Mouse (Mus musculus) heart, adult 2 months (tissue): ENCODE measurements around the gene Rnf4. TPM values are rescaled to one million over a fixed set of nuclear protein-coding genes. Genes with fewer than 3 reads are reported as not detected.

Source experiments
- DNase-seq, 2 experiments: peaks; one replicate each; pipeline ENCODE4 v3.0.0; 2021
- H3K27ac ChIP-seq: fragments of 200-600 bp; 2 replicates; pipeline ENCODE4 v1.8.1; 2022
- H3K27me3 ChIP-seq: fragments of 200-500 bp; 2 replicates; pipeline ENCODE4 v1.6.1; 2012; ENCODE audit warnings: mild to moderate bottlenecking, low read length, inconsistent platforms, mixed read lengths; ENCODE audit not compliant: control insufficient read depth, insufficient read depth
- H3K36me3 ChIP-seq: fragments of 200-500 bp; 2 replicates; pipeline ENCODE4 v1.6.1; 2012; ENCODE audit warnings: low read length, inconsistent platforms; ENCODE audit not compliant: control insufficient read depth, insufficient read depth
- H3K4me1 ChIP-seq: fragments of 200-500 bp; 2 replicates; pipeline ENCODE4 v1.6.1; 2011; ENCODE audit warnings: low read length; ENCODE audit not compliant: control insufficient read depth, insufficient read depth
- H3K4me3 ChIP-seq: fragments of 200-600 bp; 2 replicates; pipeline ENCODE4 v1.8.1; 2022
- H3K79me2 ChIP-seq: fragments of 200-500 bp; replicated peaks from 2 replicates; pipeline ENCODE4 v1.6.1; 2012; ENCODE audit warnings: mild to moderate bottlenecking, inconsistent platforms, low read length, moderate library complexity, mixed read lengths; ENCODE audit not compliant: control insufficient read depth, insufficient read depth
- H3K9ac ChIP-seq: fragments of 200-500 bp; 2 replicates; pipeline ENCODE4 v1.6.1; 2012; ENCODE audit warnings: low read depth, mild to moderate bottlenecking, control low read depth, inconsistent platforms, low read length, mixed read lengths
- CTCF ChIP-seq: fragments of 200-600 bp; IDR thresholded peaks from 2 replicates; pipeline ENCODE4 v1.8.1; 2022; ENCODE audit warnings: antibody characterized with exemption, mild to moderate bottlenecking, moderate library complexity
- EP300 ChIP-seq: fragments of 200-500 bp; IDR thresholded peaks from 2 replicates; pipeline ENCODE4 v1.6.1; 2011; ENCODE audit warnings: low read depth, low read length, control low read depth; ENCODE audit not compliant: insufficient read depth
- POLR2A ChIP-seq: fragments of 200-500 bp; IDR thresholded peaks from 2 replicates; pipeline ENCODE4 v1.6.1; 2011; ENCODE audit warnings: mild to moderate bottlenecking, low read depth, low read length, control low read depth; ENCODE audit not compliant: insufficient read depth
- WGBS: fragments of 180-500 bp; shearing (Covaris S2); methylation state at CpG from one replicate; pipeline ENCODE4 v1.1.7; 2018; 5-methylcytosine and 5-hydroxymethylcytosine counted together
- intact Hi-C: fragments of 180-260 bp; cut with DNase I; formaldehyde crosslinking; loops from one replicate; pipeline ENCODE4 v1.15.1; 2025
- polyA plus RNA-seq: library from polyadenylated mRNA; depleted of rRNA; stranded (reverse); fragments of >200 nt; gene quantifications from 2 replicates; pipeline ENCODE4 v1.2.3, GENCODE M21; 2012
- total RNA-seq, 2 experiments: library from RNA; stranded (reverse); gene quantifications; 2 replicates each; pipeline ENCODE4 v1.2.3; 2021

The Rnf4 gene
- total and polyA plus RNA-seq, 3 experiments, result 27.2 to 31.5 (median 30.9) TPM

- 67% methylated on average over 7 of the region's 7 CpGs for WGBS
- no peak for TF ChIP-seq CTCF
- no peak for TF ChIP-seq EP300
- DNase-seq, result no peak
- Histone ChIP-seq H3K27ac (no peak overlapping the region), H3K27me3 (no peaks in the 10 kb centered on the region), H3K4me1 (no peaks in the 10 kb centered on the region), H3K9ac (no peak overlapping the region), H3K36me3 (no peaks in the 10 kb centered on the region), H3K79me2 (no peaks in the 10 kb centered on the region), H3K4me3 (no peak overlapping the region)
- intact Hi-C loops, result no loop called here
Observed at GRCm38 (mm10) chr5:34302377-34302776, 33.7 kb upstream of the Rnf4 start.

- H3K27ac ChIP-seq, result no peak overlapping the region
- no peak overlapping the region for H3K4me3 ChIP-seq
- no peaks in the 10 kb centered on the region for H3K79me2 ChIP-seq
- no peak for DNase-seq
- H3K36me3 ChIP-seq, result no peaks in the 10 kb centered on the region
- H3K27me3 ChIP-seq, result no peaks in the 10 kb centered on the region
- 40% methylated on average over 3 of the region's 3 CpGs for WGBS
- intact Hi-C loops, result no loop called here
- H3K9ac ChIP-seq, result no peak overlapping the region
- TF ChIP-seq CTCF, result no peak
- TF ChIP-seq EP300, result no peak
- no peak for TF ChIP-seq POLR2A
- no peaks in the 10 kb centered on the region for H3K4me1 ChIP-seq
Observed at GRCm38 (mm10) chr5:34309016-34309415, 27.1 kb upstream of the Rnf4 start.

GRCm38 (mm10) chr5:34319491-34320034 is 16.5 kb upstream of the Rnf4 start:
- H3K9ac ChIP-seq, result no peak overlapping the region
- intact Hi-C loops, result no loop called here
- WGBS, result 66% methylated on average over 2 of the region's 2 CpGs

GRCm38 (mm10) chr5:34321236-34321635 is 14.9 kb upstream of the Rnf4 start:
- TF ChIP-seq POLR2A, result no peak
- no peak for TF ChIP-seq CTCF
- TF ChIP-seq EP300, result no peak
- Histone ChIP-seq H3K4me1 (no peaks in the 10 kb centered on the region), H3K4me3 (no peak overlapping the region), H3K79me2 (no peaks in the 10 kb centered on the region), H3K36me3 (no peaks in the 10 kb centered on the region), H3K27ac (no peak overlapping the region), H3K9ac (no peak overlapping the region), H3K27me3 (no peaks in the 10 kb centered on the region)
- 84% methylated on average over 4 of the region's 4 CpGs for WGBS
- DNase-seq, result no peak
- intact Hi-C loops, result no loop called here

More at GRCm38 (mm10) chr5:34319491-34320034, 16.5 kb upstream of the Rnf4 start:
- Histone ChIP-seq H3K36me3 (no peaks in the 10 kb centered on the region), H3K4me3 (no peak overlapping the region), H3K79me2 (no peaks in the 10 kb centered on the region), H3K4me1 (no peaks in the 10 kb centered on the region), H3K27me3 (no peaks in the 10 kb centered on the region), H3K27ac (no peak overlapping the region)
- DNase-seq, result no peak
- TF ChIP-seq CTCF (no peak), EP300 (no peak), POLR2A (no peak)

GRCm38 (mm10) chr5:34325286-34325685 is 10.8 kb upstream of the Rnf4 start:
- Histone ChIP-seq H3K27ac (no peak overlapping the region), H3K9ac (no peak overlapping the region), H3K79me2 (no peaks in the 10 kb centered on the region), H3K27me3 (peaks cover 3% of the 10 kb centered on the region), H3K4me3 (no peak overlapping the region), H3K36me3 (no peaks in the 10 kb centered on the region), H3K4me1 (peaks cover 1% of the 10 kb centered on the region; the same call in 1 of the 2 replicates)
- intact Hi-C loops, result no loop called here
- DNase-seq, result no peak
- TF ChIP-seq EP300 (no peak), POLR2A (no peak), CTCF (no peak)

- H3K27ac ChIP-seq, result no peak overlapping the region
- intact Hi-C loops, result no loop called here
- H3K79me2 ChIP-seq, result no peaks in the 10 kb centered on the region
- peaks cover 1% of the 10 kb centered on the region; the same call in 1 of the 2 replicates for H3K4me1 ChIP-seq
- TF ChIP-seq CTCF, result no peak
- TF ChIP-seq EP300, result no peak
- no peak for TF ChIP-seq POLR2A
- H3K36me3 ChIP-seq, result no peaks in the 10 kb centered on the region
- WGBS, result 42% methylated on average over 4 of the region's 4 CpGs
- no peak for DNase-seq
- peaks cover 3% of the 10 kb centered on the region for H3K27me3 ChIP-seq
- H3K9ac ChIP-seq, result no peak overlapping the region
- no peak overlapping the region for H3K4me3 ChIP-seq
Observed at GRCm38 (mm10) chr5:34326249-34326691, 9.8 kb upstream of the Rnf4 start.
